Mouse (Mus musculus) E14TG2a.4 (cell line): ENCODE results near the gene Jam2.

Experiments
- CTCF ChIP-seq: conservative IDR thresholded peaks from 2 replicates; pipeline ENCODE4 v1.5.1; 2014; ENCODE audit warnings: low read length
- NANOG ChIP-seq: IDR thresholded peaks from 2 replicates; pipeline ENCODE4 v1.6.1; 2014; ENCODE audit warnings: borderline replicate concordance, low read length, mixed read lengths

- TF ChIP-seq CTCF (no peak), NANOG (no peak)
Measured at GRCm38 (mm10) chr16:84813852-84814251, 39.9 kb downstream of the Jam2 start.
